Mouse (Mus musculus) v-Abl transformed pro-B cells (cell line): ENCODE data around the gene Zfp335.
"Not testable (repeated sequence)": the region's sequence is repeated elsewhere in the genome, so short reads cannot be mapped to it uniquely, and the experiment has no call there.

ENCODE experiments used
- in situ Hi-C, 2 experiments: fragments of 400-800 bp; cut with MboI; formaldehyde crosslinking; loops; one replicate each; pipeline ENCODE4 v1.15.1; 2025; ENCODE audit not compliant: unreplicated experiment in 2 of 2

Gene Zfp335

GRCm38 (mm10) chr2:164877376-164878215 lies 34.0 kb downstream of the Zfp335 start:
- in situ Hi-C loops = loop anchor here in 1 of 2 experiments (5.0 kb wide), 2 partner anchors 35 to 45 kb away; partner anchors contain the start of genes Ctsa, Neurl2 and Zfp335

- in situ Hi-C loops = loop anchor here in 1 of 2 experiments (5.0 kb wide), 2 partner anchors 37 to 43 kb away; partner anchors contain the start of genes Ctsa, Neurl2 and Zfp335
These were observed 35.9 kb downstream of the Zfp335 start for GRCm38 (mm10) chr2:164875648-164876047.

- in situ Hi-C loops = loop anchor here in 1 of 2 experiments (5.0 kb wide), 1 partner anchor 42 kb away; the partner anchor contains the start of genes Ctsa and Neurl2
These were observed 37.3 kb downstream of the Zfp335 start for GRCm38 (mm10) chr2:164874239-164874769.

GRCm38 (mm10) chr2:164873621-164874020 lies 37.9 kb downstream of the Zfp335 start:
- in situ Hi-C loops = loop anchor here in 1 of 2 experiments (5.0 kb wide), 1 partner anchor 41 kb away; the partner anchor contains the start of genes Ctsa and Neurl2

GRCm38 (mm10) chr2:164871602-164872303 lies 39.8 kb downstream of the Zfp335 start:
- in situ Hi-C loops = loop anchor here in 1 of 2 experiments (5.0 kb wide), 1 partner anchor 39 kb away; the partner anchor contains the start of genes Ctsa and Neurl2

- in situ Hi-C loops = no loop called here
These were observed 43.1 kb downstream of the Zfp335 start for GRCm38 (mm10) chr2:164868491-164868890.

GRCm38 (mm10) chr2:164867566-164867965 lies 44.0 kb downstream of the Zfp335 start:
- in situ Hi-C loops = no loop called here

- in situ Hi-C loops = no loop called here
These were observed 44.6 kb downstream of the Zfp335 start for GRCm38 (mm10) chr2:164866741-164867551.

GRCm38 (mm10) chr2:164864593-164864992 lies 47.0 kb downstream of the Zfp335 start:
- in situ Hi-C loops = no loop called here

GRCm38 (mm10) chr2:164863411-164863810 lies 48.1 kb downstream of the Zfp335 start:
- in situ Hi-C loops = not testable (repeated sequence)

- in situ Hi-C loops = no loop called here
These were observed 49.2 kb downstream of the Zfp335 start for GRCm38 (mm10) chr2:164862179-164862861.

- in situ Hi-C loops = no loop called here
These were observed 50.5 kb downstream of the Zfp335 start for GRCm38 (mm10) chr2:164861094-164861493.

- in situ Hi-C loops = no loop called here
These were observed 51.7 kb downstream of the Zfp335 start for GRCm38 (mm10) chr2:164859640-164860432.

- in situ Hi-C loops = no loop called here
These were observed 52.4 kb downstream of the Zfp335 start for GRCm38 (mm10) chr2:164859155-164859554.

- in situ Hi-C loops = no loop called here
These were observed 53.6 kb downstream of the Zfp335 start for GRCm38 (mm10) chr2:164857842-164858553.

GRCm38 (mm10) chr2:164857101-164857821 lies 54.3 kb downstream of the Zfp335 start, which contains the start of gene Pltp:
TSS of gene Pltp (minus strand) at chr2:164857711.
- in situ Hi-C loops = no loop called here
